Mouse (Mus musculus): ENCODE measurements around the gene Akap13. TPM values are rescaled to one million over a fixed set of nuclear protein-coding genes. Genes with fewer than 3 reads are reported as not detected.

Gene Akap13
- polyA plus RNA-seq, 1 experiment from 2014 or later = 52.9 TPM

DNA sequence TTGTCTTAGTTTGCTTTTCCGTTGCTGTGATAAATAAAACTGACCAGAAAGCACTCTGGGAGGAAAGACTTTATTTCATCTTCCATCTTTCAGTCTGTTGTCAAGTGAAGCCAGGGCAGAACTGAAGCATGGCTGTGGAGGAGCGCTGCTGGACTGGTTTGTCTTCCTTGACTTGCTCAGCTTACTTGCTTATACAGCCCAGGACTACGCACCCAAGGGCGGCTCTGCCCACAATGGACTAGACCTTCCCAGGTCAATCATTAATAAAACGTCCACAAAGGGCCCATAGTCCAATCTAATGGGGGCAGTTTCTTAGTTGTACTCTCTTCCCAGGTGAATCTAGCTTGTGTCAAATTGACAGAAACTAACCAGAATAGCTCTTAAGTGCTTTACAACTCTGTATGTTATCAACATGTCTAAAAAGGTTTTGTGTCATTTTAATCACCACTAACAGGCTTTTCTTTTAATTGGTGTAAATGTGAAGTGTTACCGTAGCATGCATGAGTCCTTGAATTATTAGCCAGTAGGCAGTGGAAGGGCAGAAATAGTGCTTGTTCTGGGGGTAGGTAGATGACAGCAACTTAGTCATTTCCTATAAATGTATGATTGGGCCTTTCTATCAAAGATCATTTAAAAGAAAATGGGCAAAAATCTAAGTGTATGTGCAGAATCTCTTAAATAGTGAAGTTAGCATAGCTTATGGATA, 25.5 kb downstream of the Akap13 start:
- TF ChIP-seq EP300 (IDR thresholded peaks at IDR 0.05) (no peak), CTCF (IDR thresholded peaks at IDR 0.05) (no peak)
- no peak overlapping the region for H3K27ac ChIP-seq (ENCODE audit: low read length)

DNA sequence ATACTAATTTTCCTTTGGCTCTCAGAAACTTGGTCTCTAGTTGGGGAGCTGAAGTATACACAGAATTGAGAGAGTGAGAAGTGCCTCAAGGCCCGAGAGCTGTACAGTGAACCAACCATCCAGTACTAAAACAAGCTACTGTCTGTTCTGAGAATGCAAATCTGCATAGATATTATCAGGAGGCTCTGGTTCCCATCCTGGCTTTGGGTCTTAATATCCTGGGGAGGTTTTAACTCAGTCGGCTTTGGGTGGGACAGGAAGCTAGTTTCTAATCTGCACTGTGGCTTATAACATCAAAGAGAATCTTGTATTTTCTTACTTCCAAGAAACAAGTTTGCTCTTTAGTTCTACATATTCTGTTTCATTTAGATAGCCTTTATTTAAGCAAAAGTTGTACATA, 30.7 kb downstream of the Akap13 start:
- Histone ChIP-seq H3K9ac (replicated peaks; ENCODE audit: low read depth) (no peak overlapping the region), H3K4me3 (ENCODE audit: low read depth, low read length) (no peak overlapping the region), H3K4me1 (ENCODE audit: insufficient read depth, low read depth, low read length) (no peaks in the 10 kb centered on the region), H3K27me3 (replicated peaks; ENCODE audit: insufficient read depth, low read length) (no peaks in the 10 kb centered on the region), H3K9me3 (ENCODE audit: low read length) (no peaks in the 10 kb centered on the region), H3K4me2 (replicated peaks; ENCODE audit: low read depth, low read length) (no peak overlapping the region), H3K36me3 (ENCODE audit: insufficient read depth, low read length) (no peaks in the 10 kb centered on the region), H3K27ac (ENCODE audit: low read length) (no peak overlapping the region)
- 80% methylated on average over 2 of the region's 2 CpGs for WGBS
- TF ChIP-seq EP300 (IDR thresholded peaks at IDR 0.05) (no peak), CTCF (IDR thresholded peaks at IDR 0.05) (no peak)
- ATAC-seq (no peak), DNase-seq (ENCODE audit: low spot score) (no peak)

More for the DNA sequence above, 25.5 kb downstream of the Akap13 start:
- H3K9me3 ChIP-seq (ENCODE audit: low read length) = no peaks in the 10 kb centered on the region
- no peaks in the 10 kb centered on the region for H3K27me3 ChIP-seq (replicated peaks; ENCODE audit: insufficient read depth, low read length)
- no peak overlapping the region for H3K4me3 ChIP-seq (ENCODE audit: low read depth, low read length)
- H3K4me2 ChIP-seq (replicated peaks; ENCODE audit: low read depth, low read length) = no peak overlapping the region
- no peaks in the 10 kb centered on the region for H3K4me1 ChIP-seq (ENCODE audit: insufficient read depth, low read depth, low read length)
- ATAC-seq (no peak), DNase-seq (ENCODE audit: low spot score) (no peak)
- H3K9ac ChIP-seq (replicated peaks; ENCODE audit: low read depth) = no peak overlapping the region
- H3K36me3 ChIP-seq (ENCODE audit: insufficient read depth, low read length) = no peaks in the 10 kb centered on the region
- 68% methylated on average over 6 of the region's 6 CpGs for WGBS

DNA sequence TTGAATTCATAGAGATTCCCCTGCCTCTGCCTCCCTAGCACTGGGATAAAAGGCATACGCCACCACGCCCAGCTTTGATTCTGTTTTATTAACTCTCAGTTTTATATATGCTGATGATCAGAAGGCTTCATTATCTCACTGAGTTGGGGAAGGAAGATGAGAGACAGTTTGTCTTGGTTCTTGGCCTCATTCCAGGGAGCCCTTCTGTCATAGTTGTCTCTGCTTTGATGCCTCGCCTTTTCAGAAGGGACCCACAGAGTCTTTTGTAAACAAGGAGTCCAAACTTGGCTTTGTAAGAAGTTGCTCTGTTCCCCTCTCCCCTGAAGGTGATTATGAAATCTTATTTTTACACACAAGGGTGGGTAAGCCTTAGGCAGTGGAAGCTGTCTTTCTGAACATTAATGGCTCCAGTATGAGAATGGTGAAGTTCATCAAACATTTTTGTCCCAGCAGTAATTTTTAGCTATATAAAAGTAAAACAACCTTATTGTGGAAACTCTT, 40.7 kb downstream of the Akap13 start:
- TF ChIP-seq CTCF (IDR thresholded peaks at IDR 0.05) = no peak
- no peak for TF ChIP-seq EP300 (IDR thresholded peaks at IDR 0.05)
- H3K9ac ChIP-seq (replicated peaks; ENCODE audit: low read depth) = no peak overlapping the region
- peaks cover 3% of the 10 kb centered on the region; the same call in 1 of the 2 replicates for H3K4me1 ChIP-seq (ENCODE audit: insufficient read depth, low read depth, low read length)
- DNase-seq (ENCODE audit: low spot score) (peak; percentile 46), ATAC-seq (0 out of 2 replicates have a peak, but pooled peaks have one; percentile 40)
- H3K36me3 ChIP-seq (ENCODE audit: insufficient read depth, low read length) = no peaks in the 10 kb centered on the region
- no peaks in the 10 kb centered on the region for H3K9me3 ChIP-seq (ENCODE audit: low read length)
- H3K27me3 ChIP-seq (replicated peaks; ENCODE audit: insufficient read depth, low read length) = no peaks in the 10 kb centered on the region
- H3K27ac ChIP-seq (ENCODE audit: low read length) = no peak overlapping the region
- H3K4me3 ChIP-seq (ENCODE audit: low read depth, low read length) = no peak overlapping the region
- no peak overlapping the region for H3K4me2 ChIP-seq (replicated peaks; ENCODE audit: low read depth, low read length)
- WGBS = 55% methylated on average over 3 of the region's 3 CpGs

DNA sequence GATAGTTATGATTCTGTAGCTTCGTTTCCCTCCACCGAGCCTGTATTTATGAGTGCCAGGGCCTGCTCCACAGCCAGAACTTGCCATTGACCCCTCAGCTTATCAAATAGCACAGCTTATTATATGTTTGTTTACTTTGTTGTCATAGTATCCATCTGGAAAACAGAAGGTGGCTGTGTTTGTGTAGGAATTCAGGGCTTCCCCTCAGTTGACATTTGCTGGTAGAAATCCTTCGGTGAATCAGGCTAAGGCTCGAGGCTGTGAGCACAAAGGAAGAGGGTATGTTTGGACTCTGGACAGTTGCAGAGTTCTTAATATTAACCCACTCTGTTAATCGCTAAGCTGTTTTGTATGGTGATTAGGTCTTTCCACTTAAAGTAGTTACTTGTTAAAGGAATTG, 43.3 kb downstream of the Akap13 start:
- Histone ChIP-seq H3K36me3 (ENCODE audit: insufficient read depth, low read length) (no peaks in the 10 kb centered on the region), H3K4me2 (replicated peaks; ENCODE audit: low read depth, low read length) (no peak overlapping the region), H3K9ac (replicated peaks; ENCODE audit: low read depth) (no peak overlapping the region), H3K27ac (ENCODE audit: low read length) (no peak overlapping the region), H3K4me3 (ENCODE audit: low read depth, low read length) (no peak overlapping the region), H3K9me3 (ENCODE audit: low read length) (no peaks in the 10 kb centered on the region), H3K27me3 (replicated peaks; ENCODE audit: insufficient read depth, low read length) (no peaks in the 10 kb centered on the region), H3K4me1 (ENCODE audit: insufficient read depth, low read depth, low read length) (peaks cover 3% of the 10 kb centered on the region; the same call in 1 of the 2 replicates)
- peak; percentile 49 for ATAC-seq
- DNase-seq (ENCODE audit: low spot score) = peak; percentile 55
- TF ChIP-seq EP300 (IDR thresholded peaks at IDR 0.05) = no peak
- 32% methylated on average over 5 of the region's 5 CpGs for WGBS

DNA sequence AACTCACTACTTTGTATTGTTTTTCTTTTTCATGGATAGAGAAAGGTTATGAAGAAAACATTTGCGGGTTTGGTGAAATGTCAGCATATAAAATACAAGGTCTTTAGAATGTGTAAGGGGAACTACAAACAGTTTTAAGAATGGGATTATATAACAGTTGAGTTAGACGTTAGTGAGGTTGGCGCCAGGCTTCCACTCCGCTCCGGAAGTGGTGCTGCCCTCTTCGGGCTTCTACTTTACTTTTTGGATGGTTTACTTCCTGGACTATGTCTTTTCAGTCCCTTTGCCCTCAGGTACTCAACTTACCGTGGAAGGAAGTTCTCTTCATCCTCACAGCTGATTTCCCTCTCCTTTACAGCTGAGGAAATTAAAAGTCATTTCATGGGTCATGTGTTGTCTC, 43.9 kb downstream of the Akap13 start:
- H3K36me3 ChIP-seq (ENCODE audit: insufficient read depth, low read length) = no peaks in the 10 kb centered on the region
- TF ChIP-seq CTCF (IDR thresholded peaks at IDR 0.05) = no peak
- TF ChIP-seq EP300 (IDR thresholded peaks at IDR 0.05) = no peak
- H3K27ac ChIP-seq (ENCODE audit: low read length) = no peak overlapping the region
- H3K4me2 ChIP-seq (replicated peaks; ENCODE audit: low read depth, low read length) = no peak overlapping the region
- DNase-seq (ENCODE audit: low spot score) = no peak
- no peaks in the 10 kb centered on the region for H3K27me3 ChIP-seq (replicated peaks; ENCODE audit: insufficient read depth, low read length)
- H3K4me1 ChIP-seq (ENCODE audit: insufficient read depth, low read depth, low read length) = peaks cover 3% of the 10 kb centered on the region; the same call in 1 of the 2 replicates
- no peak overlapping the region for H3K9ac ChIP-seq (replicated peaks; ENCODE audit: low read depth)
- no peak for ATAC-seq
- no peak overlapping the region for H3K4me3 ChIP-seq (ENCODE audit: low read depth, low read length)
- WGBS = 79% methylated on average over 7 of the region's 7 CpGs
- no peaks in the 10 kb centered on the region for H3K9me3 ChIP-seq (ENCODE audit: low read length)

DNA sequence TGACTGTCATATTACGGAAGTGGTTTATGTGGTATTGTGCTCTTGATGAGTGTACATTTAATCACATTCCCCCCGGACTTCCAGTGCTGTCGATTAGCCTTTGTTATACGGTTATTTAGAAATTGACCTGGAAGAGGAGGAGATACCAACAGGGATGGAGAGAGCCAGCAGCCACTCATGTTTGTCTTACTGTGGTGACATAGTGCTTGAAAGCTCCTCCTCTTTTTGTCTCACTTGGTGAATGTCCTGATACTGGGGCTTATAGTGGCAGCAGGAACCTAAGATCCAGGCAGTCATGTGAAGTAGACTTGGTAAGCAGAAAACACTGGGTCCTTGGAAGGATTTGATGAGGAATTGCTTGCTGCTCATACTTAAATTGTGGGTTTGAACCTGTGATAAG, 44.8 kb downstream of the Akap13 start:
- Histone ChIP-seq H3K4me3 (ENCODE audit: low read depth, low read length) (no peak overlapping the region), H3K9me3 (ENCODE audit: low read length) (no peaks in the 10 kb centered on the region), H3K4me2 (replicated peaks; ENCODE audit: low read depth, low read length) (no peak overlapping the region), H3K4me1 (ENCODE audit: insufficient read depth, low read depth, low read length) (peaks cover 3% of the 10 kb centered on the region; the same call in 1 of the 2 replicates), H3K9ac (replicated peaks; ENCODE audit: low read depth) (no peak overlapping the region), H3K27ac (ENCODE audit: low read length) (no peak overlapping the region), H3K27me3 (replicated peaks; ENCODE audit: insufficient read depth, low read length) (no peaks in the 10 kb centered on the region), H3K36me3 (ENCODE audit: insufficient read depth, low read length) (no peaks in the 10 kb centered on the region)
- no peak for ATAC-seq
- 78% methylated on average over 4 of the region's 4 CpGs for WGBS
- TF ChIP-seq CTCF (IDR thresholded peaks at IDR 0.05) (no peak), EP300 (IDR thresholded peaks at IDR 0.05) (no peak)
- no peak for DNase-seq (ENCODE audit: low spot score)

All from lung, postnatal 0 days (tissue).